Mouse (Mus musculus) megakaryocyte, embryonic 14.5 days (primary cell): ENCODE measurements around the gene Shc4.

Source experiments
- FLI1 ChIP-seq: IDR thresholded peaks from 2 replicates; pipeline ENCODE4 v1.6.1; 2012; ENCODE audit warnings: low read length, inconsistent platforms, mixed read lengths
- GATA1 ChIP-seq: IDR thresholded peaks from 3 replicates; pipeline ENCODE4 v1.6.1; 2012; ENCODE audit warnings: mixed read lengths, low read length, inconsistent platforms, borderline replicate concordance

- TF ChIP-seq GATA1, result no peak
- TF ChIP-seq FLI1, result no peak
Observed at GRCm38 (mm10) chr2:125692010-125692409, 31.9 kb downstream of the Shc4 start.
